Mouse (Mus musculus): ENCODE results near the gene Gast. TPM values are rescaled to one million over a fixed set of nuclear protein-coding genes. Genes with fewer than 3 reads are reported as not detected.

Gast gene
- not detected for polyA plus RNA-seq (2017; shearing (Covaris generic))

DNA sequence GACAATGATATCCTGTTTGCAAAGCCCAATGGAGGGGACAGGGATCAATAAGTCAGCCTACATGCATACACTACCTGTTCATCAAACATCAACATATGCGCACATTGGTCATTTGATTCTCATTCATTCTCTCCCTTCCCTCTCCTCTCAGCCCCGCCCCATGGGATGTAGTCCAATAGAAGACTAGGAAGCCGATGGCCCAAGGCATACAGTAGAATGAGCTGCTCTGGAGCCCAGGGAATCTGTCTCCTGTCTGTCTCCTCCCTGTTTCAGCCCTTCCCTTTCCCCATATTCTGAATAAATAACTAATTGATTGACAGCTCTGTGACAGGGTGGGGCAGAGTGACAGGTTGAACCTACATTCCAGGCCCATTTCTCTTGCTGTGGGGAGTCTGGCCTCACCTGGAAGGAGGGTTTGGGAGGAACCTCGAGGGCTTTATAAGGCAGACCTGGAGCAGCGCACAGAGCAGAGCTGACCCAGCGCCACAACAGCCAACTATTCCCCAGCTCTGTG is at the start of gene Gast:
Gast (plus strand) TSS at position 464 of the 514 bp plus-strand sequence.

DNA sequence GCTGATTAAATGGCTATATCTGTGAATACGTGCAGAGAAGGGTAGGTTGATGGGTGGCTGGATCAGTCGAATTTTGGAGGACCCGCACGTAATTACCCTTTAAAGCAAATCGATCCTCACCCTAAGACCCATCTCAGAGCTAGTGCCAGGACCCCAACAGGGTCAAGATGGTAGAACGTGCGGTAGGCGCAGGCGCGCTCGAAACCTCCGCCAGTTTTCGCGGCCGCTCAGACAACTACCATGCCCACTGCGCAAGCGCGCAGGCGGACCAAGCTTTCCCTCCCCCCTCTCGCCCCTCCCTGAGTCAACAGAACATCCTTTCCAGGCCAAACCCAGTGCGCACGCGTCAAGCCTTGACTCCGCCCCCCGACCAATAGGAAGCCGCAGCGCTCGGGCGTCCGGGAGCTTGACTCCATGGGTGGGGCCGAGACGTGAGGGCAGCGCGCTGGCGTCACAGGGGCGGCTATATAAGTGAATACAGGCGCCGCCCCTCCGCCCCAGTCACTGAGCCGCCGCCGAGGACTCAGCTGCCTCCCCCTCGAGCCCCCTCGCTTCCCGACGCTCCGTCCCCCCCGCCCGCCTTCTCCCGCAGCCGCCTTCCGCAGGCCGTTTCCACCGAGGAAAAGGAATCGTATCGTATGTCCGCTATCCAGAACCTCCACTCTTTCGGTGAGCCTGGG is 14.6 kb upstream of the Gast start, which contains the start of gene Eif1:
Eif1 (plus strand) TSS at position 394 of the 680 bp plus-strand sequence.

DNA sequence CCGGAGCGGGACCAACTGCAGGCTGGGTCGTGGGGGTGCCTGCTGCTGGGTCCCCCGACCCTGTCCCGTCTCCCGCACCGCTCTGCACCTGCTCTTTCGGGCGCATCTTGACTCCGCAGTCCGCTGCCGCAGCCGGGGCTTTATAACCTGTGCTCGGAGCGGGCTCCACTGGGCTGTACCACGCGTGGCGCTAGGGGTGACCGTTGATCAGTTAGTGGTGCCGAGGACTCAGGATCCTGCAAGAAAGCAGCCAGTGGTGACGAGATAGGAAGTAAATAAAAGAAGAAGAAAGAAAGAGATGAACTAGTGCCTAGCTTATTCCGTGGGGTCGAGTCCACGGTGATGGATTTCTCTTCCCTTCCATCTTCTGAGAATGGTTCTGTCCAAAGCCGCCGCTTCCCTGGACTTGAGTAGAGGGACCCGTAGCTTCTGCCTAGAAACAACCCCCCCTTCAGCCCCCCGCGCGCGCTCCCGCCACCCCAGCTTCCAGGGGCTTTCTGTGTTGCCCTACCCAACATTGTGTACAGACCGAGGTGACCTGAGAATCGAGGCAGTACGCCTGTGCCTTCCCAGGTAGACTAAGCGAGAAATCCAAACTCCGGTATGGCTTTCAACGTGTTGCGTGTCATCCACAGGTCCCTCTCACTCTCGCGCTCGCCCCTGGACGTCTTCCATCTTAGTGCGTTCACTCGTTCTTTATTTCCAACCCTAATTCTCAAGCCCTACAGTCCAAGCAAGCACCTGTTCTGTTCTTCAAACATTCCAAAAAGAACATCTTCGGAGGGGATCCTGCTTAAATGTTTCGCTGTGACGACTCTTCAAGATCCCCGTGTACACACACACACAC is 22.0 kb downstream of the Gast start, which contains the start of gene Hap1:
Hap1 (minus strand) TSS at position 157 of the 847 bp plus-strand sequence.

Other genes with a start within 250 kb of the Gast start
- not detected for gene Krt32, start 246.2 kb upstream of the Gast start, polyA plus RNA-seq (2017; shearing (Covaris generic))
- gene Krt35, start 238.2 kb upstream of the Gast start, polyA plus RNA-seq (2017; shearing (Covaris generic)), result not detected
- not detected for gene Krt36, start 228.8 kb upstream of the Gast start, polyA plus RNA-seq (2017; shearing (Covaris generic))
- gene Krt13, start 212.8 kb upstream of the Gast start, polyA plus RNA-seq (2017; shearing (Covaris generic)), result not detected
- gene Krt15, start 198.5 kb upstream of the Gast start, polyA plus RNA-seq (2017; shearing (Covaris generic)), result not detected
- not detected for gene Krt19, start 185.7 kb upstream of the Gast start, polyA plus RNA-seq (2017; shearing (Covaris generic))
- not detected for gene Krt9, start 141.2 kb upstream of the Gast start, polyA plus RNA-seq (2017; shearing (Covaris generic))
- gene Krt14, start 126.9 kb upstream of the Gast start, polyA plus RNA-seq (2017; shearing (Covaris generic)), result not detected
- not detected for gene Krt16, start 85.5 kb upstream of the Gast start, polyA plus RNA-seq (2017; shearing (Covaris generic))
- gene Krt17, start 73.4 kb upstream of the Gast start, polyA plus RNA-seq (2017; shearing (Covaris generic)), result 0.30 TPM
- not detected for gene Krt42, start 64.5 kb upstream of the Gast start, polyA plus RNA-seq (2017; shearing (Covaris generic))
- 2,424 TPM for gene Eif1, start 14.5 kb upstream of the Gast start, polyA plus RNA-seq (2017; shearing (Covaris generic))
- gene Hap1, start 21.7 kb downstream of the Gast start, polyA plus RNA-seq (2017; shearing (Covaris generic)), result 2.1 TPM
- gene Jup, start 63.4 kb downstream of the Gast start, polyA plus RNA-seq (2017; shearing (Covaris generic)), result 2.8 TPM
- gene P3h4, start 80.4 kb downstream of the Gast start, polyA plus RNA-seq (2017; shearing (Covaris generic)), result not detected
- 0.30 TPM for gene Fkbp10, start 81.3 kb downstream of the Gast start, polyA plus RNA-seq (2017; shearing (Covaris generic))
- gene Nt5c3b, start 107.4 kb downstream of the Gast start, polyA plus RNA-seq (2017; shearing (Covaris generic)), result 163 TPM
- gene Klhl10, start 107.5 kb downstream of the Gast start, polyA plus RNA-seq (2017; shearing (Covaris generic)), result 0.29 TPM
- gene Klhl11, start 138.3 kb downstream of the Gast start, polyA plus RNA-seq (2017; shearing (Covaris generic)), result 4.2 TPM
- gene Acly, start 193.6 kb downstream of the Gast start, polyA plus RNA-seq (2017; shearing (Covaris generic)), result 155 TPM
- 0.13 TPM for gene Ttc25, start 211.2 kb downstream of the Gast start, polyA plus RNA-seq (2017; shearing (Covaris generic))
- gene Cnp, start 240.5 kb downstream of the Gast start, polyA plus RNA-seq (2017; shearing (Covaris generic)), result 392 TPM

Data from CD4-positive, CD25-positive, alpha-beta regulatory T cell (primary cell).